Mouse (Mus musculus) heart, postnatal 0 days (tissue): ENCODE results near the gene Usp53.

ENCODE experiments used
- CTCF ChIP-seq: IDR thresholded peaks from 2 replicates; pipeline ENCODE4 v1.5.1; 2016; ENCODE audit warnings: antibody characterized with exemption, control low read depth, low read depth
- EP300 ChIP-seq: IDR thresholded peaks from 2 replicates; pipeline ENCODE4 v1.6.1; 2016; ENCODE audit warnings: antibody characterized with exemption, low read depth

- no peak for TF ChIP-seq CTCF
- no peak for TF ChIP-seq EP300
These were observed 14.2 kb upstream of the Usp53 start for GRCm38 (mm10) chr3:122998511-122998910.
